Mouse (Mus musculus): ENCODE results near the gene Cd6. TPM values are rescaled to one million over a fixed set of nuclear protein-coding genes. Genes with fewer than 3 reads are reported as not detected.

The Cd6 gene
- polyA plus RNA-seq, 1 experiment from 2014 or later: not detected

DNA sequence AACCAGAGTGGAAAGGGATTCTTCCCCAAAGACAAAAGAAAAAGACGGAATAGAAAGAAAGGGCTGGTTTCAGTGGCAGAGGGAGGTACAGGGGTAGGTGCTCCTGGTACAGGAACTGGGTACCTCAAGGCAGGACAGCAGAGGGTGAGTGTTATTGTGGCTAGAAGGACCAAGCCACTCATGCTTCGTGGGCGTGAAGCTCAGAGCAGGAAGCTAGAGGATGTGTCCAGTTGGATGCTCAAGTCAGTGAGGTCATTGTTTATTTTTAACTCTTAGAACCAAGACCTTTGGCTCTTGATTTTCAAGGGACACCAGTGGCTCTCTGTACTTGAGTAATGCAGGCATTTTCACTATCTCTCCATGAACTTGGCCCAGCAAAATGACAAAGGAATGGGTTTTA, 2.2 kb upstream of the Cd6 start:
- H3K36me3 ChIP-seq: no peaks in the 10 kb centered on the region
- no peak overlapping the region for H3K4me2 ChIP-seq
- no peak for ATAC-seq
- 36% methylated on average over 3 of the region's 3 CpGs for WGBS (ENCODE audit: insufficient replicate concordance)
- no peaks in the 10 kb centered on the region for H3K27me3 ChIP-seq (replicated peaks)
- H3K4me3 ChIP-seq: no peak overlapping the region
- H3K9me3 ChIP-seq (replicated peaks): no peaks in the 10 kb centered on the region
- H3K9ac ChIP-seq: no peak overlapping the region
- no peak overlapping the region for H3K27ac ChIP-seq
- H3K4me1 ChIP-seq: no peaks in the 10 kb centered on the region

DNA sequence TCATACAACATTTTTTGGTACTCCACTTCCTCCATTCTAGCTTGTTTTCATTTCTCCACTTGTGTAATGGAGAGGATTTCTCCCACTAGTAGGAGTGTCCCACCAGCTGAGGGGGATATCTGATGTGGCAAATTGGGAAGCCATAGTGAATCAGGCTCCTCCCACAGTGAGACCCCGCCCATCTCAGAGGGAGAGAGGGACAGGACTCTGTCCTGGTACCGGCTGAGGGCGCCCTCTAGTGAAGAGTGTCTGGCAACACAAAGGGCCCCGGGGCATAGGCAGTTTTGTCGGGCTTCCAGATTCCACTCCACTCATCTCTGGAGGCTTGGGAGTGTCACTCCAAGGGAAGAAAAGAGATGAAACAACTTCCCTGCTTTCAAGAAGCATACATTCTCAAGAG, 1.6 kb upstream of the Cd6 start:
- no peaks in the 10 kb centered on the region for H3K9me3 ChIP-seq (replicated peaks)
- no peak overlapping the region for H3K9ac ChIP-seq
- no peak overlapping the region for H3K4me3 ChIP-seq
- H3K4me2 ChIP-seq: no peak overlapping the region
- no peaks in the 10 kb centered on the region for H3K4me1 ChIP-seq
- no peaks in the 10 kb centered on the region for H3K27me3 ChIP-seq (replicated peaks)
- no peak overlapping the region for H3K27ac ChIP-seq
- H3K36me3 ChIP-seq: no peaks in the 10 kb centered on the region
- ATAC-seq: no peak
- 4% methylated on average over 5 of the region's 5 CpGs for WGBS (ENCODE audit: insufficient replicate concordance)

DNA sequence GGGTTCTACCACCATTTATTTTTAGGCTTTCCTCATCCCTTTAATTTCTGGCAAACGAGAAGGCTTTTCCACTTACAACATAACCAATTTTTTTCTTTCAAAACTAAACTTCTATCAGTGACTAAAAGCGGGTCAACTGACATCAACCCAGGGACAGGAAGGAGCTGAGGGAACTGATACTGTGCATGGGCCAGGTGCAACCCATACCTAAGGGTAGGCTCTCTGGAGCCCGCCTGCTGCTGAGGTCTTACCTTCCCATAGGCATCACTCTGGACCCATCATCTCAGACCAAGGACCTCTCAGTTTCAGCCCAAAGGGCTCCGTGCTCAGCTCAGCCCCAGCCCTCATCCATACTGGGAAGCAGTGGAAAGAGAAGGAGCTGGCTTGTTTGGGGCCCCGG, 1.5 kb downstream of the Cd6 start:
- no peaks in the 10 kb centered on the region for H3K36me3 ChIP-seq
- H3K4me2 ChIP-seq: no peak overlapping the region
- WGBS (ENCODE audit: insufficient replicate concordance): 69% methylated on average over 5 of the region's 5 CpGs
- H3K4me3 ChIP-seq: no peak overlapping the region
- H3K27me3 ChIP-seq (replicated peaks): no peaks in the 10 kb centered on the region
- H3K27ac ChIP-seq: no peak overlapping the region
- H3K9me3 ChIP-seq (replicated peaks): no peaks in the 10 kb centered on the region
- no peak for ATAC-seq
- H3K4me1 ChIP-seq: no peaks in the 10 kb centered on the region
- no peak overlapping the region for H3K9ac ChIP-seq

DNA sequence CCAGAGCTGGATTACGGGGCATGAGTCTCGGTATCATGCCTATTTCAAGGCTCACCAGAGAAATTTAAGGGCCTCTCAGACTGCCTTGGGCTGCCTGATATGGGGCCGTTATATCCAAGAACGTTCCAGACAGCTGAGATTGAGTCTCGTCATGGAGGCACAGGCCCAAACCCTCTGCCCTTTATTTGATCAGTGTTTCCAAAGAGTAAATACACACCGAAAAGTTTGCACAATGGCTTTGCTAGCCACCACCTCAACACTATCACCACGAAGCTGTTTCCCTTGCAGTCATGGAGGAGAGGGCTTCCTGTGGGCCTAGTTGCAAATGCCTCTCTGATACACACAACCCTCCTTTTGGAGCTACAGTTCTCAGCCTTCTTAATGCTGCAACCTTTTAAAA, 5.8 kb downstream of the Cd6 start:
- H3K4me2 ChIP-seq: no peak overlapping the region
- no peak overlapping the region for H3K9ac ChIP-seq
- H3K36me3 ChIP-seq: no peaks in the 10 kb centered on the region
- no peaks in the 10 kb centered on the region for H3K4me1 ChIP-seq
- no peaks in the 10 kb centered on the region for H3K9me3 ChIP-seq (replicated peaks)
- no peak overlapping the region for H3K4me3 ChIP-seq
- no peak overlapping the region for H3K27ac ChIP-seq
- no peak for ATAC-seq
- 68% methylated on average over 7 of the region's 7 CpGs for WGBS (ENCODE audit: insufficient replicate concordance)
- no peaks in the 10 kb centered on the region for H3K27me3 ChIP-seq (replicated peaks)

DNA sequence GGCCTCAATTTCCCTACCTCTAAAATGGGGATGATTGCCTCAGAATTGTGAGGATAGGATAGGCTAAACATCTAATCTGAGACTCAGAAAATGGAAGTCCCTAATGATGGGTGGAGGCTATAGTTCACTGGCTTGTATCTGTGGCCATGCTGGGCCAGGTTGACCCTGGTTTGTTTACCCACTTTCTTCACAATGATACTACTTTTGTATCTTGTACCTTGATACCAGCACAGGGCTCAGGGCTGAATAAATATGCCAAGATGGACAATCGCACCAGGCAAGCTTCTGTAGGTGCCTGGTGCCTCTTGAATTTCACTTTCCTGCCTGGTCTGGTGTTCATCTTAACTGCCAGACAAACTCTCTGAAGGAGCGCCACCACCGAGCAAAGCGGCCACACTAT, 7.3 kb downstream of the Cd6 start:
- Histone ChIP-seq H3K9ac (no peak overlapping the region), H3K4me1 (peaks cover 7% of the 10 kb centered on the region; the same call in 1 of the 2 replicates), H3K4me2 (no peak overlapping the region), H3K36me3 (no peaks in the 10 kb centered on the region), H3K9me3 (replicated peaks) (no peaks in the 10 kb centered on the region), H3K27me3 (replicated peaks) (no peaks in the 10 kb centered on the region), H3K27ac (no peak overlapping the region), H3K4me3 (no peak overlapping the region)
- 73% methylated on average over 4 of the region's 4 CpGs for WGBS (ENCODE audit: insufficient replicate concordance)
- no peak for ATAC-seq

DNA sequence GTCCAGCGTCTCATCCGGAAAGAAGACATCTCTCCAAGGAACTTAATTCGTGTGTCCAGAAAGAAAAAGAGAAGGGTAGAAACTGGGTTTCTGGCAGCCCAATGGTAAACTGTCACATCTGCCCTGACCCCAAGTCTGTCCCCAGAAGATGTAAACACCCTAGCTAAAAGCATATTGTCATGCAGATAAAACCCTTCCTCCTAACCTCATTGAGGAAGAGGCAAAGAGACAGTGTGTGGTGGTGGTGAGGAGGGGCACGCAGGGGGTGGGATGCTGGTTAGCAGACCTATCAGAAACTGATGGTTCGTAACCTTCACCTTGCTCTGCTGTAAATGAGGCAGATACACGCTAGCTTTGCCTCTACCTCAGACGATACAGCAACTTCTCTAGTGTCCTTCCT, 8.5 kb downstream of the Cd6 start:
- Histone ChIP-seq H3K9me3 (replicated peaks) (no peaks in the 10 kb centered on the region), H3K4me2 (no peak overlapping the region), H3K4me3 (no peak overlapping the region), H3K27ac (no peak overlapping the region), H3K4me1 (peaks cover 7% of the 10 kb centered on the region; the same call in 1 of the 2 replicates), H3K36me3 (no peaks in the 10 kb centered on the region), H3K27me3 (replicated peaks) (no peaks in the 10 kb centered on the region), H3K9ac (no peak overlapping the region)
- WGBS (ENCODE audit: insufficient replicate concordance): 58% methylated on average over 7 of the region's 7 CpGs
- ATAC-seq: no peak

DNA sequence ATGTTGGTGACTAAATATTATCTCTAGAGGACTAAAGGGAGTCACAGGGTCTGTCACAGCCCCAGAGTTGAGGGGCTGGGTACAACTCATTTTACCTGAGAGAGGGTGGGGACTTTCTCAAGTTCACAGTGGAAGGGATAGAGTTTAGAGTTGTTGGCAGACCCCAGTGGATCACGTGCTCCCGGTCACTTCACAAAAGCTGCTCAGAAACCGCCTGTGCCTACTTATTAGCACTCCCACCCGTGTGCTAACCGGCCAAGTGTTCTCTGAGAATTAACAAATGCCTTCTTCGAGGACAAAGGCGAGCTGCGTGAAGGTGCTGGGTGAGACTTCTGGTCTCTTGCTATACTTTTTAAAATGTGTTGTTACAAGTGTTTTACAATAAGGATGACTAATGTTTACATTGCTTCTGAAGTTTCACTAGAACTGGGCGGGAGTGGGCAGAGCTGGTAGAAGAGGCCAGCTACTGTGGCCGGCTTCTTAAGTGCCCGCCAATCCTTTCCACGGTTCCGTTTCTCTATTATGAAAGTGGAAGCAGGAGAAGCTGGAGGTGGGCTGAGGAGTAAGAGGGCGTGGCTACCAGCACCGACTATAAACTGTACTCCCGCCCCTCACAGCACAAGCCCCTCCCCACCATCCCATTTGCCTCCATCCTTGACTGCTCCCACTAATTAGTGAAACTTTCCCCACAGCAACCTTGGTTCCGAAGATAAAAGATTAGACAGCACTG, 11.5 kb downstream of the Cd6 start:
- H3K36me3 ChIP-seq: no peaks in the 10 kb centered on the region
- H3K4me2 ChIP-seq: peak overlapping the region; percentile 38
- no peaks in the 10 kb centered on the region for H3K9me3 ChIP-seq (replicated peaks)
- no peak overlapping the region for H3K9ac ChIP-seq
- ATAC-seq: no peak
- no peaks in the 10 kb centered on the region for H3K27me3 ChIP-seq (replicated peaks)
- peaks cover 7% of the 10 kb centered on the region; the same call in 1 of the 2 replicates for H3K4me1 ChIP-seq
- no peak overlapping the region for H3K4me3 ChIP-seq
- no peak overlapping the region for H3K27ac ChIP-seq
- 35% methylated on average over 17 of the region's 17 CpGs for WGBS (ENCODE audit: insufficient replicate concordance)

DNA sequence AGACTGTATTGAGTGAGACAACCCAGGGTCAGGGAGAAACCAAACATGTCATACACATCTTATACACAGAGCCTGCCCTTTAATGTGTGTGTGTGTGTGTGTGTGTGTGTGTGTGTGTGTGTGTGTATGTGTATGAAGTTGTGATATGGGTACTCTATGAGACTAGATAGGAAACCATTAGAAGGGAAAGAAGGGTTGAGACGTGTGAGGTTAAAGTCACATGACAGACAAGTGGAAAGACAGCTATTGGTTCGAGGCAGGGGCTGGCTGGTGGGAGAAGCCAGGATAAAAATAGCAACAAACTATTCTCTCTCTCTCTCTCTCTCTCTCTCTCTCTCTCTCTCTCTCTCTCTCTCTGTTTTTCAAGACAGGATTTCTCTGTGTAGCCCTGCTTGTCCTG, 13.4 kb downstream of the Cd6 start:
- Histone ChIP-seq H3K4me1 (peaks cover 7% of the 10 kb centered on the region; the same call in 1 of the 2 replicates), H3K27me3 (replicated peaks) (no peaks in the 10 kb centered on the region), H3K4me2 (no peak overlapping the region), H3K27ac (no peak overlapping the region), H3K9ac (no peak overlapping the region), H3K4me3 (no peak overlapping the region), H3K36me3 (no peaks in the 10 kb centered on the region), H3K9me3 (replicated peaks) (no peaks in the 10 kb centered on the region)
- 42% methylated on average over 2 of the region's 2 CpGs for WGBS (ENCODE audit: insufficient replicate concordance)
- no peak for ATAC-seq

DNA sequence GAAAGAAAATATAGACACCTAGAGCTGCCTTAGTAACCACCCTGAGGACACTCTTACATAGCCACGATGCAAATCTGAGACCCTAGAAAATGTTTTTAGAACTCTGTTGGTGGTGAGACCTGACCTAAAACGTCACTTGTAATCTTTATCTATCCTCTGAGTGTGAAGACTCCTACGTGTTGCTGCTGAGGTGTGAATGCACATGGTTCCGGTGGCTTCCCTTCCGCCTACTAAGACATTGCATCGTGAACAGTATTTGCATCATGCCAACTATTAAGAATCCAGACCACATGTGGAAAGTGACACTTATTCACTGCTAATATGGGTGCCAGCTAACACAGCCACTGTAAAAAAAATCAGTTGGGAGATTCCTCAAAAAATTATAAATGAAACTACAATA, 14.0 kb downstream of the Cd6 start:
- no peak for ATAC-seq
- WGBS (ENCODE audit: insufficient replicate concordance): 59% methylated on average over 6 of the region's 6 CpGs
- H3K27me3 ChIP-seq (replicated peaks): no peaks in the 10 kb centered on the region

DNA sequence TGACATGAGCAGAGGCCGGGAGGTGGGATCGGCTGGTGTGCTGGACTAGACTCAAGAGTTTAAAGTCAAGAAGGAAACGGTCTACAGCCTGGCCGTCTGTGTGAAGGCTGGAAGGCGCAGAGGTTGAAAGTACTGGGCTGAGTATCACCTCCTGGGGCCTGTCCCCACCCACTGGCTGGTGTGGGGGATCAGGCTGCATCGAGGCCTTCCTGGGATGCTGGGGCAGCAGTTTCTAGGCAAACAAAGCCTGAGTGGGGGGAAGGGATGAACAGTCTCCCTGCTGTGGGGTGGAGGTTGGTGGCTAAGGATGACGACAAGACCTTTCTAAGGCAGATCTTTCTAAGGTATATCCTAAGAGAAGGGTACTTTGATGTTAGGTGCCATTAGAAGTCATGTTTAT, 16.0 kb downstream of the Cd6 start:
- no peak for ATAC-seq
- Histone ChIP-seq H3K36me3 (no peaks in the 10 kb centered on the region), H3K9ac (no peak overlapping the region), H3K27ac (no peak overlapping the region), H3K9me3 (replicated peaks) (no peaks in the 10 kb centered on the region), H3K4me3 (no peak overlapping the region), H3K4me1 (peaks cover 7% of the 10 kb centered on the region; the same call in 1 of the 2 replicates), H3K27me3 (replicated peaks) (no peaks in the 10 kb centered on the region), H3K4me2 (no peak overlapping the region)
- 63% methylated on average over 7 of the region's 7 CpGs for WGBS (ENCODE audit: insufficient replicate concordance)

More for the DNA sequence above, 14.0 kb downstream of the Cd6 start:
- Histone ChIP-seq H3K4me3 (no peak overlapping the region), H3K9me3 (replicated peaks) (no peaks in the 10 kb centered on the region), H3K27ac (no peak overlapping the region), H3K36me3 (no peaks in the 10 kb centered on the region), H3K9ac (no peak overlapping the region), H3K4me2 (no peak overlapping the region), H3K4me1 (peaks cover 7% of the 10 kb centered on the region; the same call in 1 of the 2 replicates)

DNA sequence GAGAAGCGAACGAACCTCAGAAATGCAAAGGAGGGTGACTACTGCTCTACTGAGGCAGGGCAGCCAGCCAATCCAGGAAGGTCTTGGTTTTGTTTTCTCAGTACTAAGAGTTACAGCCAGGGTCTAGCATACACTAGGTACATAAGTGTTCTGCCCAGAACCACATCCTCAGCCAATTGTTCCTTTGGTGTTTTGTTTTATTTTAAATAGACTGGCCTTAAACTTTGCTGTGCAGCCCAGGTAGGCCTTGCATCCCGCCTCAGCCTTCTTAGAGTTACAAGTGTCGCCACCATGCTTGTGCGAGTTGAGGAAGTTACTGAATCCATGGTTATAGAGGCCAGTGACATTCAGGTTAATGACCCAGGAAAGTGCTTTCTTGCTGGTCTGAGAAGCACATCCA, 16.8 kb downstream of the Cd6 start:
- no peaks in the 10 kb centered on the region for H3K9me3 ChIP-seq (replicated peaks)
- H3K4me2 ChIP-seq: no peak overlapping the region
- H3K27ac ChIP-seq: no peak overlapping the region
- H3K36me3 ChIP-seq: no peaks in the 10 kb centered on the region
- no peaks in the 10 kb centered on the region for H3K27me3 ChIP-seq (replicated peaks)
- no peak overlapping the region for H3K4me3 ChIP-seq
- no peaks in the 10 kb centered on the region for H3K4me1 ChIP-seq
- no peak overlapping the region for H3K9ac ChIP-seq
- ATAC-seq: no peak
- 69% methylated on average over 5 of the region's 5 CpGs for WGBS (ENCODE audit: insufficient replicate concordance)

DNA sequence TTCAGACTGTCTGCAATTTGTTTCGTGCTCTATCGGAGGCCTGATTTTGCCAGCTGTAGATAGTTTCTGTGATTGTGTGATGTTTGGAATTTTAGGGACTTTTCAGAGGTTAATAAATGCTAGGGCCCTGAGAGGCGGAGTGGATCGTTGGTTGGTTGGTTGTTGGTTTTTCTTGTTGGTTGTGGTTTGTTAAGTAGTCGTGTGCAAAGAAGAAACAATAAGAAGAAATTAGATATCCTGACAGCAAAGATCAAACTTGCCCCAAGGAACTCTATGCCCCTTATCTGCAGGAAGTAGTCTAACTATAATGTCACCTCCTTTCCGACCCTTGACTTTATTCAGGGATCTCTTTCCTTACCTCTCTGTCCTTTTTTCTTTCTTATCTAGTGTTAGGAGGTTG, 18.4 kb downstream of the Cd6 start:
- Histone ChIP-seq H3K4me2 (no peak overlapping the region), H3K4me1 (no peaks in the 10 kb centered on the region), H3K4me3 (no peak overlapping the region), H3K27me3 (replicated peaks) (no peaks in the 10 kb centered on the region), H3K27ac (no peak overlapping the region), H3K9me3 (replicated peaks) (no peaks in the 10 kb centered on the region), H3K9ac (no peak overlapping the region), H3K36me3 (no peaks in the 10 kb centered on the region)
- 47% methylated on average over 6 of the region's 6 CpGs for WGBS (ENCODE audit: insufficient replicate concordance)
- ATAC-seq: no peak

DNA sequence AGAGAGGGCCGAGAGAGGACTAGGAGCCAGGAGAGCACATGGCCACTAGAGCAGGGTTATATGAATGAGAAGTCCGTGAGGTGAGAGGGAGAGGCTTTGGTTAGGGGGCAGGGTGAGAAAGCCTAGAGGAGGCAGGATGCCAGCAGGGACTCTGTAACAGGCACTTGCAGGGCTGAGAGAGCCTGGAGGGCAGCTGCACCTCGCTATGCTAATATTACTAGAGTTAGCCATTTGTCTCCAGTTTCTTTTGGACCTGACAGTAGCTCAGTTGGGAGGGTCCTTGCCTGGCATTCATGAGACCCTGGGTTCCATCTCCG, 19.7 kb downstream of the Cd6 start:
- Histone ChIP-seq H3K27ac (no peak overlapping the region), H3K9ac (no peak overlapping the region), H3K4me1 (no peaks in the 10 kb centered on the region), H3K27me3 (replicated peaks) (no peaks in the 10 kb centered on the region), H3K36me3 (no peaks in the 10 kb centered on the region), H3K9me3 (replicated peaks) (no peaks in the 10 kb centered on the region), H3K4me3 (no peak overlapping the region), H3K4me2 (no peak overlapping the region)
- WGBS (ENCODE audit: insufficient replicate concordance): 46% methylated on average over 4 of the region's 4 CpGs
- no peak for ATAC-seq

Measured in liver, embryonic 12.5 days (tissue).